Mouse (Mus musculus): ENCODE measurements around the gene Acvr2b.

Gene Acvr2b

DNA sequence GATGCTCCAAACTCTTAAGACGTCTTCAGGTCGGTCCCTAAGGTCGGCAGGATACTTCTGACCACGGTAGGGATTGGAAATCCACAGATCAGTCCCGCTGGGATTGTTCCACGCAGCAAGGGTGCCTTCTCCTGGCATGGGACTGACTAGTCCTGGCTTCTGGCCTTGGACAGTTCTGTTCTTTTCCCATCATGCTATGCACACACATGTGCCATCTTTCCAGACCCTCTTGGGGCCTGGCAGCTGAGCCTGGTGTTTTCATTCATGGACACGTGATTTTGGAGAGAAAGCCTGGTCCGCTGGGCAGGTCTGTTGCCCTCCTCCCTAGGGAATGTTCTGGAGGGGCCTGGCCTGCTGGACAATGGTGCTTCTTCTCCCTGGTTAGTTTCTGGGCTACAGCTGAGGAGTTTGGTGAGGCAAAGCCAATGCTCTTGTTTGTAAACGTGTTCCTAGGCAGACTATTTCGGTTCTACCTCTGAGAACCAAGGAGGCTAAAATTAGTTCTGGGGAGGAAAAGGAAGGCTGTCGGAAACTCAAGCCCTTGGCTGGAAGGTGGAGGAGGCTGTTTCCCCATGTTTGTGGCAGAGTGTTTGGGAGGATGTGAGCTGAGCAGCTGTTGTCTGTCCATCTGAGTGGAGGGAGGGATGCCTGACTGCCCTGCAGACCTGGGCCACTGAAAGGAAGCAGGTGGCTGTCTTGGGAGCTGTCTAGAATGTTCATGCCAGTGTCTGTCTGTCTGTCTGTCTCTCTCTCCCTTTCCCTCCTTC, 7.2 kb downstream of the Acvr2b start:
- DNase-seq (ENCODE audit: low read depth) = no peak

DNA sequence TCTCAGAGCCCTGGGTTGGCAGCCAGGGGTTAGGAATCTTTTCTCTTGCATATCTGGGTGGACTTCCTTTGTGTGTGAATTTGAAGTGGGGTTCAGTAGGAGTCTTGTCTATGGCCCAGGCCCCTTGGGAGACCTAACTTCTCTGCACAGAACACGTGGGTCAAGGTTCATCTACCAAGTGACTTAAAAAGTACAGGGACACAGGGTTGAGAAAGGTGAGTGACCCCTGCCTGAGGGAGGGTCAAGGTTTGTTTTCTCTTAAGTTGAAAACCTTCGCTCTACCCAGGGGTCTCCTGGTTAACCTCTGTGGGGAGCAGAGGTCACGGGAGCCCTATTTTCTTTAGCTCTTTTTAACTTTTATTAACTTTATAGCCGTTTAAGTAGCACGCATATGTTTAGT, 7.9 kb downstream of the Acvr2b start:
- no peak for DNase-seq (ENCODE audit: low read depth)

- DNase-seq (ENCODE audit: low read depth) = no peak
These were observed 16.1 kb downstream of the Acvr2b start for GRCm38 (mm10) chr9:119418025-119418424.

GRCm38 (mm10) chr9:119419852-119420438, 18.0 kb downstream of the Acvr2b start:
- no peak for DNase-seq (ENCODE audit: low read depth)

GRCm38 (mm10) chr9:119425217-119425975, 23.5 kb downstream of the Acvr2b start:
- peak; percentile 85 for DNase-seq (ENCODE audit: low read depth)

DNA sequence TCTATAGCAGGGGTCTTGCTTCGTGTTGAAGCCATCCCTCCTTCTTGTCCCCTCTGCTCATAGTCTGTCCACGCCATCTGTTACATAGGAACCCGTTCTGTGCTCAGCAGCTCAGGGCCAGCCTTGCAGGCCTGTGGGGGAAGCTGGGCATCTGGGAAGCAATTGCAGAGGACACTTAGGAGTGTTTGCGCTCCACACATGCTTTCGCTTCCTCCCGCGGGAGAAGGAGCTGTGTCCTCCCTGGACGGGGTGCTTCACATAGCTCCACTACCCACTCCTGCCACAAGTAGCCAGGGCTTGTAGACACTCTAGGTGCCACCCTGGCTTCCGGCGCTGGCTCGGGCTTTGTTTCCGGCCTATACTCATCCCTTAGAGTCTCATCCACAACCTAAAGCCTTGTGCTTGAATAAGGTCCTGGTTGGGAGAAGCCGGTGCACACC, 24.1 kb downstream of the Acvr2b start:
- DNase-seq (ENCODE audit: low read depth) = no peak

DNA sequence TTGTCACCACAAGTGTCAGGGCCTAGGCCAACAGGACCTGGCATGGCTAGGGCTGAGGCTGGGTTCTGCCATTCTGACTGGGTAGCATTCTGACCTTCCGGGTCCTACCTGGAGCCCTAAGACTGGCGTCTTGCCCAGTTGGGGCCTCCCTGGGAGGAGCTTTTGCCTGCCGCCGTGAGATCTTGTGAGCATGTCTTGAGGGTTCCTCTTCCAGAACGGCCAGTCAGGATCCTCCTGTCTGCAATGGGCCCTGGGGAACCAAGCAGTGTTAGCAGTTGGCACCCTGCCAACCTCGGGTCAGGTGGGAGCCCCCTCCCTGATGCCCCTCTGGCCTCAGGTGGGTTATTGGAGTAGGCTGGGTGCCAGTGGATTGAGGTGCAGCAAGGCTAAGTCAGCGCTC, 24.6 kb downstream of the Acvr2b start:
- no peak for DNase-seq (ENCODE audit: low read depth)

- peak; percentile 89 for DNase-seq (ENCODE audit: low read depth)
These were observed 28.4 kb downstream of the Acvr2b start for GRCm38 (mm10) chr9:119430311-119430710.

DNA sequence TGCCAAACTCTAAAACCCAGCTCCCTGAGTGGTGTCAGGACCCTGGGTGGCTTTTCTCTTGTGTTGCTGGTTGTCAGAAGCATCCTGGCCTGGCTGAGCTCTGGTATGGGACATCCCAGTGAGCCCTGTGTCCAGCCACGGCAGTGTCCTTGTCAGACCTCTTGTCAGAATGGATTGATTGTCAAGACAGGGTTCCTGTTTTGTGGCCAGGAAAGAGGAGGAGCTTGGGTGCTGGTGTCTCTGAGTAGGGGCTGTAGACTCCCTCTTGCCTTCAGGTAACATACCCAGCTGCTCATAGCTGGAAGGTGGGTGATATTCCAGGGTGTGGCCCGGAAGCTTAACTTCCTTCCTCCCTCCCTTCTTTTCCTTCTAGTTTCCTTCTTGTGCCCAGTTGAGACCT, 33.9 kb downstream of the Acvr2b start:
- DNase-seq (ENCODE audit: low read depth) = no peak

DNA sequence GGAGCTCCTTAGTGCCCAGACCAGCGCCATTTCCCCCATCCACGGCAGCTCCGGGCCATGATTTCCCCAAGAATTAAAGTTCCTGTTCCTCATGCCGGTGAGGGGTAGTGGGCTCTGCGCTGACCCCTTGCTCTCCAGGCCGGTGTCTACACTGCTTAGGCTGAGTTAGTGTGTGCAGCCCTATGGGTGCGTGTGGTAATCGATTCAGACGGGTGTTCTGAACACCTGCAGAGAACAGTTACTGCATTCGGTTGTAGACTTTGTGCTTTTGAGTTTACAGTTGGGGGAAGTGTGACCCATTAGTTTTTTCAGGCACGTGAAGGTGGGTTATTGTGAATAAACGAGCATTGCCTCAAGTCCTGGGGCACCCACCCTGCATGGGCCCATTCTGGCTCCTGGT, 36.1 kb downstream of the Acvr2b start:
- no peak for DNase-seq (ENCODE audit: low read depth)

DNA sequence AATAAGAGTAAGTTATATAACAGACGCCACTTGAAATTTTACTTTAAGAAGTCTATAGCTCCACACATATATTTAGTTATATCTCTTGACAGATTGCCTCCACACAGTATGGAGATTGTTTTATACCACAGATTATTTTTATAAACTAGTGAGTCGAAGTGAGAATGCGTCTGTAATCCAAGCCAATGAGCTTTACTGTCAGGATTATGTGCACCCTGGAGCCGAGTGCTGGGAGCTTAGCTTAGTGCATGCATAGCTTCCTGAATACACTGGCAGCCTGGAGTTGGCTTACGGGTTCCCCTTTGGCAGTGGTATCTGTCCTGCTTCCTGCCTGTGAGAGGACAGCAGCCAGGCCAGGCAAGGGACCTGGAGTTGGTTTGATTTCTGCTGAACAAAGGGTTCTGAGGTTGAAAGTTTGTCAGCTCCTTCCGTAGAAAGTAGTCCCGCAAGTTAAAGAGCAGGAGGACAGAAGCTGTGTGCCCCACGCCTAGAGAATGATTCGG, 36.6 kb downstream of the Acvr2b start:
- DNase-seq (ENCODE audit: low read depth) = peak; percentile 10

- peak; percentile 98 for DNase-seq (ENCODE audit: low read depth)
These were observed 43.0 kb downstream of the Acvr2b start, which contains the start of gene Exog for GRCm38 (mm10) chr9:119444738-119445429. Gene Exog (plus strand): TSS chr9:119444943.

GRCm38 (mm10) chr9:119445737-119446136, 43.8 kb downstream of the Acvr2b start:
- DNase-seq (ENCODE audit: low read depth) = no peak

DNA sequence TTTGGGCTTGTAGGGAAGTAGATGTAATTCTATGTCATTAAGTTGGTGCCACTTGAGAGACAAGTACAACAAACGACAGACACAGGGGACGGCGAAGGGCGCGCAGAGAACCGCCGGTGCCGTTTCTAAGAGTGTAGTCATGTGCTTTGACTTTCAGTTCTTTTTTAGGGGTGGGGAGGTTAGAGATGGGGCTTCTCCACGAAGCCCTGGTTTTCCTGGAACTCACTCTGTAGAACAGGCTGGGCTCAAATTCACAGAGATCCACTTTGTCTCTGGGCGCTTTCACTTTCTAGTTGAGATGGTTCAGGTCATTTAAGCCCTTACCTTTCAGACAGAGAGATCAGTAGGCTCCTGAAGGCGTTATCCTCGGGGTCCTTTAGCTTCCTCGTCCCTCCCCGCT, 54.0 kb downstream of the Acvr2b start:
- DNase-seq (ENCODE audit: low read depth) = no peak

- no peak for DNase-seq (ENCODE audit: low read depth)
These were observed 55.2 kb downstream of the Acvr2b start for GRCm38 (mm10) chr9:119457122-119457521.

DNA sequence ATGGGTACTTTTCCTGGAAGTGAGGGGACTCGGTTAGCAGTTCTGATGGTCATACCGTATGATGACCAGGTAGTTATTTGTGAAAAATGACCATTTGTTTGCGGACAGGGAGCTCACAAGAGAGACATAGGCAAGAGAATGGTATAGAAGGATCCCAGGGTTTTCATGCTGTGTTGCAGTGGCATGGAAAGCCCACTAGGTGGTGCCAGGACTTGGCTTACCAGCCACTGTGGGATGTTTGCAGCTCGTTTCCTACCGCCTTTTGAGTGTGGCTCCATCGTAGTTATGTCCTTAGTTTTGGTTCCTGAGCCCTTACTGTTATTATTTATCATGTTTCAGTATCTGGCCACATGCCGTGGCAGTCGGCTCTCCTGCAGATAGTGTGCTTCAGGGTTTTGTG, 58.5 kb downstream of the Acvr2b start:
- peak; percentile 80 for DNase-seq (ENCODE audit: low read depth)

GRCm38 (mm10) chr9:119465056-119465455, 63.1 kb downstream of the Acvr2b start:
- DNase-seq (ENCODE audit: low read depth) = no peak

- DNase-seq (ENCODE audit: low read depth) = peak; percentile 38
These were observed 63.7 kb downstream of the Acvr2b start for GRCm38 (mm10) chr9:119465595-119465994.

DNA sequence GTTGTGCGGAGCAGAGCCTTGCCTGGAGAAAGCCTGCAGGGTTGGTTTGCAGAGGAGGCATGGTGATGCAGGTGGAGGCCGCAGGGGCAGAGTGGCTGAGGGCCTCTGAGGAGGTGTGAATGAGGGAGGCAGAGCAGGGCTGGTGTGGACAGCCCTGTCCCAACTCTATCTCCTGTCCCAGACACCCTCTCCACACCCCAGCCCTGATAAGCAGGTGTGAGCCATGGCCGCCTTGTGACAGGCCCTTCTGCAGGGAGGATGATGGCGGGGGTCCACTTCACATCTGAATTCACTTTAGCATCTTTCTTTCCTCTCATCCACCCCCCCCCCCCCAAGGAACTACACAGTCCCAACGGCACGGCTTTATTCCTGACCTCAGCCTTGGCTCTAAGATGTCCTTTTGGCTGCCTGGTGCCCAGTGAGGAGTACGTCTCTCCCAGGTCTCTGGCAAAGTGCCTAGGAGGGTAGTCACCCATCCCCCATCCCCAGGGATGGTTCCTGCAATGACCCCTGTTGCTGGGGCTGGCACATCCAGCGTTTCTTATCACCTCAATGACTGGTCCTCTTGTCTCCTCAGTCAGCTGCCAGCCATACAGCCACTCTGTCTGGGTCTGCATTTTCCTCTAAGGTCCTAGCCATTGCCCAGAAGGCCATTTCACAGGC, 67.9 kb downstream of the Acvr2b start:
- DNase-seq (ENCODE audit: low read depth) = no peak

DNA sequence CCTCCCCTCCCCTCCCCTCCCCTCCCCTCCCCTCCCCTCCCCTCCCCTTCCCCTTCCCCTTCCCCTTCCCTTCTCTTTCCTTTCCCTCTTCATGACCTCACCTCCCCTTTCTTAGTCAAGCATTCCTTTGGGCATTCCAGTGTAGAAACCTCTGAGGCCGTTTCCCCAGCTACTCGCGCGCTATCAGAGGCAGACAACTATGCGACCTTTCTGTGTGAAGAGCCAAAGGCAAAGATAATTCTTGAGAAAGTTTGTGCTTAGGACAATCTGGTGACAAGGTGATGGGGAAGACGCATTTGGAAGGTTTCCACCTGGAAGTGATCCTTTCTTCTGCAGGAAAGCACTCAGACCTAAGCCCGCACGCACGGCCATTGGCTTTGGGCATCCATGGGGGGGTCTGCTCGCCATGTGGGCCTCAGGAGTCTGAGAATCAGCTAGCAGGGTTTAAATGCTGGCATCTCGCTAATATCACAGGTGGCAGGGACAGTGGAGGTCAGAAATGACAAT, 70.5 kb downstream of the Acvr2b start:
- no peak for DNase-seq (ENCODE audit: low read depth)

DNA sequence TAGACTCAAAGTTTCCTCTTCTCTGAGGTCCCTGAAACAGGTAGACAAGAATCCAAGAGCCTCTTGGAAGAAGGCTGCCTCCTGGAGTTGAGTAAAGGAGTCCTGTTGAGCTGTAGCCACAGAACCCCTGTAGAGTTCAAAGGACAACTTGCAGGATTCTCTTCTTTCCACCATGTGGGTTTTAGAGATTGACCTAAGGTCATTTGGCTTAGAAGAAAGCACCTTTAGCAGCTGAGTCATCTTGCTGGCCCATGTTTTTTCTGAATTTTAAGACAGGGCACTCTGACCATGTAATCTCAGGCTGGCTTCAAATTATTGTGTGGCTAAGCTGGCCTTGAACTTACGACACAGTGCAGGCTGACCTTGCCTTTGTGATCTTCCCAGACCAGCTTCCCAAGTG, 71.1 kb downstream of the Acvr2b start:
- no peak for DNase-seq (ENCODE audit: low read depth)
